Mouse (Mus musculus): ENCODE results near the gene Msi2.

Gene Msi2

DNA sequence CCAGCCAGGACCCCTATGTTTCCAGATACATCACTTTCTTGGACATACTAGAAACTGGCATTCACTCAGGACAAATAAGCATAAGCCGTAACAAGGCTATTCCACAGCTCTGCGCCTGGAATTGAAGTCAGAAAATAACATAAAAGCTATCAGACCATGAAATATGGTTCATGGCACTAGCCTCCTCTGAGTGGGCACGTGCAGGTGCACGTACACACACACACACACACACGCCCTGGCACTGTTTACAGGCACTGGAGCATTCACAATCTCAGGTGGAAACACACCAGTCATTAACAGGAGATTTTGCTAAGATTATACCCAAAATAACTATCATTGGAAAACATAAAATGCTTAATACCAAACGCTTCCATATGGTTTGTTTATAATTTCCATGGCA is 81.4 kb downstream of the Msi2 start:
- DNase-seq (ENCODE audit: low spot score in 2 of 2): no peak

DNA sequence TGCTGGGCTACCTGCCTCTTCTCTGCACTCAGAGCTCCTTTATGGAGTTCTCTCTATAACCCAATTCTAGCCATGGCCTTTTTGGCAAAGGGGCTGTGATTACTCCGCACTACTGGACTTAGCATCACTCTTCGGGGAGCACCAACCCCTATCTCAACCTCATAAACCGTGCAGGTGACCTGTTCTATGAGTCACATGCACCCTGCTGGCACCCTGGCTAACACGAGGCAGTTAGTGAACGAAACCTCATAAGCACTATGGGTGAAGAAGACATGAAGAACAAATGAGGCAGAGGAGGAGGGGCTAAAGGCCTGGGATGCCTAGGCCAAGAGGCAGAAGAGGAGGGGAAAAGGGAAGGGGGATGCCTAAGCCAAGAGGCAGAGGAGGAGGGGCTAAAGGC is 82.0 kb downstream of the Msi2 start:
- DNase-seq (ENCODE audit: low spot score in 2 of 2): no peak

DNA sequence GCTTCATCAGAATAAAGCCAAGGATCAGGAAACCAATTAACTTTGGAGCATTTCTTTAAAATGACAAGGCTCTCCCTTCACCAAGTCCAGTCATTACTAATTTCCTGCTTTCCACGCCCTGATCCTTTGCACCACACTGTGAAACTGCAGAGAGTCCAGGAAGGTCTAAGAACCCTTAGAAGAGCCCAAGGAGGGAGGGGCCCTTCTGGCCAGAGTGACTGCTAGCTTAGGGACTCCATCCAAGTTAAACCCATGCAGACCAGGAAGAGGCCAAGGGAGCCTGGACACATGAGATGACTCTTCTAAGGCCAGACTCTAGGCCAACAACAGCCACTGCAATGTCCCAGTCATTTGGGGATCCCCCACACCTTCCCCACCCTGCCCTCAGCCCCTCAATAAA is 83.7 kb downstream of the Msi2 start:
- DNase-seq (ENCODE audit: low spot score in 2 of 2): no peak

DNA sequence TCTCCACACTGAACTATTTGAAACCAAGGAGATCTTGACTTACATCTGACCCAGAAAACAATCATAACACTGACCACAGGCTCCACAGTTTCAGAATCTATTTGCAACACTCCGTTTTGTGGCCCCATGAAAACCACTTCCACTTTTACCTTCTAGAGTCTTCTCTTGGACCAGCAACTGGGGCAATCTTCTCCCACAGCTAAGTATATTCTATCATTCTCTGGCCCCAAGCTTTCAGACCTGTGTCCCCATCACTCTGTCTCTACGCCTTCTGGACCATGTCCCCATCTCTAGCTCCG is 86.4 kb downstream of the Msi2 start:
- DNase-seq (ENCODE audit: low spot score in 2 of 2): no peak

DNA sequence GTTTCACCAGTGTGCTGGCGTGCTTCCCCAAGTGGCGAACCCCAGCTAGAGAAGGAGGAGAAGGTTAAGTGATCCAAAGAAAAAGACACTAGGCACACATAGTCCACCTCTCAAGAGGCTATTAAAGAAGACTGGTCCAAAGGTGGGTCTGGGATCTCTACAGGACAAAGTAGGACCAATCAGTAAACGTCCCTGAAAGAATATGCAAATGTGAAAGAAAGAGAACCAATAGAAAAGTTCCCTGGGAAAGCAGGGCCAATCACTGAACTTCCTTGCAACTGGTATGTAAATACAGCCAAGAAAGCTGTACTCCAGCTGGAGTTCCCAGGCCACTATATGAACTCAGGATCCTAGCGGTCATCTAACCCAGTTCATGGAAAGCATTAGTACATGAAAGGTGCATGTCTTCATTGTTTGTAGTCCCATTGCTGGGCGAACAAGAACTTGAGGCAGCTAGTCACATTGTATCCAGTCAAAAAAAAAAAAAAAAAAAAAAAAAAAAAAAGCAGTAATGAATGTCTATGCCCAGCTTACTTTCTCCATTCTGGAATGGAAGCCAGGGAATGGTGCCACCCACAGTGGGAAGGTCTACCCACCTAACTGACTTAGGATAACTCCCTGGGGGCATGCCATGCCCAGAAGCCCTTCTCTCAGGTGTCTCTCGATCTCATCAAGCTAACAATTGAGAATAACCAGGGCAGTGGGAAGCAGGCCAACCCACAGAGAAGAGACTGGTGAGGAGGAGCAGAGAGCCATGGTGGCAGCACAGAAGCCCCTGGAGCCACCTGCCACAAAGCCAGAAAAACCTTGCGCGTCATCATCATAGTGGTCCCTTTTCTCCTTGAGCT is 87.0 kb downstream of the Msi2 start:
- no peak for DNase-seq (ENCODE audit: low spot score in 2 of 2)

DNA sequence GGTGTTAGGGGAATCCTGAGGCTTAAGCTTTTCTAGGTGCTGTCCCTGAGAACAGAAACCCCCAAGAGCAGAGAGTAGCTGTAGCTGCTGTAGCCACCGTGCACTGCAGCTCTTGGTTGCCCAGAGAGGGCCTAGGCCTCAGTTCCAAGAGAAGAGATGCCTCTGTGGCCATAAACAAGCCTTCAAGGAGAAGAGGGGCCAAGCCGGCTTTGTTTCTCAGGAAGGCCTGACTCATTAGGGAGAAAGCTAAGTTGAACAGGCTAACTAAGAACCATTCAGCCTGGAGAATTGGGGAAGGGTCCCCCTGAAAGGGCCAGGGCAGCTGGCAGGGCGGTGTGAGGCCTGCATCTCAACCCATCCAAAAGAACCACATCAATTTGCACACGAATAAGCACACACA is 88.7 kb downstream of the Msi2 start:
- DNase-seq (ENCODE audit: low spot score in 2 of 2): no peak

DNA sequence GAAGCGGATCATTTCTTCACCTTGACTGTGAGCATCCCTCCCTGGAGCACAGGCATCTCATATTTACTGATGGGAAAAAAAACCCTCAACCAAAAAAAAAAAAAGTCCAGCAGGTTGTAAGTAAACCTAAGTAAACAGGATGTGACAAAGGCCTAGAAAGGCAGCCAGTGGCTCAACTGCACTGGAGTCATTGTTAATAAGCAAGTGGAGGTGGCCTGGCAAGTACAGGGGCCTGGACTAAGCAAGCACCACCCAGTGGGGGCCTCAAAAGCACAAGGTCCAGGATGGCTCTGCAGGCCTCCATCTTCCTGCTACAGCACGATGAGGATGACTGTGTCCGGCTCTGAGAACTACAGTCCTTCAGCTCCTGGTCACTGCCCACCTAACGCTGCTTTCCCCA is 89.1 kb downstream of the Msi2 start:
- no peak for DNase-seq (ENCODE audit: low spot score in 2 of 2)

DNA sequence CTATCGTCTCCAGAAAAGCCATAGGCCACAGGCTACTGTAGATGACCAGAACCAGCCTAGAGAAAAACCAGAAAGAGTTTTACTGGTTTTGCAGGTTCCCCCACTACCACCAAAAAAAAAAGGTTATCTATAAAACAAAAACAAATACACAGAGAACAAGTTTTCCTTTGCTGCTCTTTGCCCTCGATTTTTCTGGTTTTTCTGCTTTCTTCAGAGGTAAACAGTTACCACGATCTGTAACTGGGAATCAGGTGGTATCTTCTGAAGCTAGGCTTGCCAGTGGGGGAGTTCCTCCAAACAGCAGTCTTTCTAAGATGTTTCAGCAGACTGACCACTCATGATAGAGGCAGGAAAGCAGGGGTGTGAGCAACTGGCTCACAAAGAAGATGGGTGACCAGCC is 89.6 kb downstream of the Msi2 start:
- no peak for DNase-seq (ENCODE audit: low spot score in 2 of 2)

DNA sequence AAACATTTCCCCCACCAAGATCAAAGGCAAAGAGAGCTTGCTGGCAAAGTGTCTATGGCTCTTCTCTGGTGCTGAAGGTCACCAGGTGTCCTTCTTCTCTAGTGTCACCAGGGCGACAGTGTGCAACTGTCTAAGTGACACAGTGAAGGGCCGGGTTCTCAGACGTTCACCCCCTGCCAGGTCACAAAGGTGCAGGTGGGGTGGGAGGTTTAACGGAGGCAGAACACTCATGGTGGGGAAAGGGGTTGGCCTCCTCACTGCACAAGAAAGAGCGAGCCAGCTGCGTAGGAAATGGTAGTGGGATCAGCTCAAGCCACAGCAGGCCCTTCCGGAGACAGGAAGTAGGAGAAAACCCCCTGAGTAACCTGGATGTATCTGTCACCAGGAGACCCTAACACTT is 91.0 kb downstream of the Msi2 start:
- no peak for DNase-seq (ENCODE audit: low spot score in 2 of 2)

DNA sequence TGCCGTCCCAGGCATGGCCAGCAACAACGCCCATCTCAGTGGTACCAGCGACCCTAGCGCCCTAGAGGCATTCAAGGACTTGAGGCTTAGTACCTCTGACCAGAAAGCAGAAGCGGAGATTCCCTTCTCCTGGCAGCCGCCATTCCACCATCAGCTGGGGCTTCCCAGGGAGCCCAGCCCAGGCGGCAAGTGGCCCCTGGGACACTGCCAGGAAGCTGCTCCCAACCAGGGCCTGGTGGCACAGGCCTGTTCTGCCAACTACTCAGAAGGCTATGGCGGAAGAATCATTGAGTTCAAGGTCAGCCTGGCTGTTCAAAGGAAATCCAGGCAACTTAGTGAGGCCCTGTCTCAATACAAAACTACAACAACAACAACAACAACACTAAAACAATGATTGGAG is 91.7 kb downstream of the Msi2 start:
- DNase-seq (ENCODE audit: low spot score in 2 of 2): no peak

DNA sequence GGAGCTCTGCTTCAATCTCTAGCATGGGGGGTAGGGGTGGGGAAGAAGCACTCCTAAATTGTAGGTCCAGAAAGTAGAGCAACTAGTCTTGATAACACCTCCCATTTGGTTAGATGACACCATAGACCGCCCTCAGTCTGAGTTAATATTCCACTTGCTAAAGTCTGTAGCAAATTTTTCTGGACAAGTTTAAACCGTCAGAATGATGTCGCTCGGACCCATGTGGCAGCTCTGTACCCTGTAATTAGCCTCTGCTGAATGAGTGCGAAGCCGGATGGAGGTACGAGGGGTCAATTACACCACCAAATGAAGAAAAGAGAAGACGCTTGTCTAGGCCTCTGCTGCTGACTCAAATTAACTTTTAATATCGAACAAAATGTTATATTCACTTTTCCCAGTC is 92.3 kb downstream of the Msi2 start:
- no peak for DNase-seq (ENCODE audit: low spot score in 2 of 2)

DNA sequence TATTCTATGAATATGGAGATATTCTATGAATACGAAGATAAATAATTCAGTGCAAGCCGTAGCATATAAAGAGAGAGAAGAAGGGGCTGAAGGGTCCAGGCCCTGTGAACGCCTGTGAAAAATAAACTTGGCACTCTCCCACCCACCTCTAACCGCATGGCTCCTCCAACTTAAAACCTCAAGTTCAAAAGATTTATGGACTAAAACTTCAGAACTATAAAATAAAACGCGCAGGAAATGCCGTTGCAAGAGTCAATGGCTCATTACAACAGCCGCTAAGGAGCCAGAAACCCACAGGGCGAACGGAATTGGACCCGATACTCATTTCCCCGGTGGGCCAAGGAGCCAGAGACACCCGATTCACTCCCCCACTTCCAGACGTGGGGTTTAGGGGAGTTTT is 93.2 kb downstream of the Msi2 start:
- no peak for DNase-seq (ENCODE audit: low spot score in 2 of 2)

DNA sequence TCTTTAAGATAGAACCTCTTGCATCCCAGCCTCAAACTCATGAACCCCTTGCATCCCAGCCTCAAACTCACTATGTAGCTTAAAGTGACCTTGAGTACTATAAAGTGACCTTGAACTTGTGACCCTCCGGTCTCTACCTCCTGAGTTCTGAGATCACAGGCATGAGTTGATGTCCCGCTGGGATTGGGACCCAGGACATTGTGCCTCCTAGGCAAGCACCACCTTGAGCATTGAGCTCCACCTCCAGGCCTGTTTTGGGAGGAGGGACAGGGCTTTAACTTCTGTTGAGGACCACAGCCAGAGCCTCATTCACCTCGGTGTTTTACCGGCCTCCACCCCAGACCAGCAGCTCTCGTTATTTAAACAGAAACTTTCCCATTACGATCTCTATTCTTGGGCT is 93.7 kb downstream of the Msi2 start:
- DNase-seq (ENCODE audit: low spot score in 2 of 2): no peak

DNA sequence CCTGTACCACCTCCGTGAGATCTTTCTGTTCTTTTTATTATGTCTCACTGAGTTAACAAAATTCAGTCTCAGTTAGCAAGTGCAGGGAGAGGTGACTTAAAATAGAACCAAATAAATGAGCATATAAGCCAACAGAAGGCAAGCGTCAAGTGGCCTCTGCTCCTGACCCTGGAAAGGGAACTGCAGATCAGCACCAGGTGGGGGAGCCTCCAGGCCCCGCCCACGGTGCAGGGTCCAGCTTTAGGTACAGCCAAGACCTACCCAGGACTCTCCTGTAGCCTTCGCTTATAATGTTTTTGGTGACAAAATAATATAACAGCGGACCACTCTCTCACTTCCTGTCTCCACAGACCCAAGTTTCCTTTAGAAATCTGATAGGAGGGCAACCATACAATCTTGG is 94.6 kb downstream of the Msi2 start:
- no peak for DNase-seq (ENCODE audit: low spot score in 2 of 2)

DNA sequence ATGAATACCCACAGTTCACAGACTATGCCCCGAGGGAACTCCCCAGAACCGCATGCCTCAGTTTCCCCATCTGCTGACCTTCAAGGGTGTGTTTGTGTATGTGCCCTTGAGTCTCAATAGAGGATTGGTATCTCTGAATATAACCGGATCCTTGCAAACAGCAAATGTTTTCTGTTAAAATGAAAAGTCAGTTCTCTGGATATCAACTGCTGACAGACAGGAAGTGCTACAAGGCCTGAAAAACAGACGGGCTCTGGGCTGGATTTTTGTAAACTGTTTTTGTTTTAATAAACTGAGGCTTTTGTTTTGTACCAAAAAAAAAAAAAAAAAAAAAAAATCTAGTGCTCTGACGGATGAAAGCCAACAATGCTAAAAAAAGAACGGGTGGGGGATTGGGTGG is 95.8 kb downstream of the Msi2 start:
- DNase-seq (ENCODE audit: low spot score in 2 of 2): no peak

DNA sequence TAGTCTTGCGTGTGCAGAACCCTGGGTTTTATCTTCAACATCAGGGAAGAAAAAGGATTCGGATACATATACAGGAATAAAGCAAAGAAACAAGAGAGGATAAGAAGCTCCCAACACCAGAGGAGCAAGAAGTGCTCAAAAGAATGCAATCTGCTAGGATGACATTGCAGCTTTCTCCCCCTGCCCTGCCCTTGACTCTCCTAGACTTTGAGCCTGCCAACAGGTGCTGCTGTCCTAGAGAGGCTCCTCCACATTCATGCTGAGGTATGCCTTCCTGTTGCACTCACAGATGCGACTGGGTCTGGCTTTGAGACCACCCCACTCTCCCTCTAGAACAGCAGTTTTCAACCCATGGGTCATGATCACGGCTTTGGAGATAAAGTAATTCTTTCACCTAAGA is 96.5 kb downstream of the Msi2 start:
- no peak for DNase-seq (ENCODE audit: low spot score in 2 of 2)

DNA sequence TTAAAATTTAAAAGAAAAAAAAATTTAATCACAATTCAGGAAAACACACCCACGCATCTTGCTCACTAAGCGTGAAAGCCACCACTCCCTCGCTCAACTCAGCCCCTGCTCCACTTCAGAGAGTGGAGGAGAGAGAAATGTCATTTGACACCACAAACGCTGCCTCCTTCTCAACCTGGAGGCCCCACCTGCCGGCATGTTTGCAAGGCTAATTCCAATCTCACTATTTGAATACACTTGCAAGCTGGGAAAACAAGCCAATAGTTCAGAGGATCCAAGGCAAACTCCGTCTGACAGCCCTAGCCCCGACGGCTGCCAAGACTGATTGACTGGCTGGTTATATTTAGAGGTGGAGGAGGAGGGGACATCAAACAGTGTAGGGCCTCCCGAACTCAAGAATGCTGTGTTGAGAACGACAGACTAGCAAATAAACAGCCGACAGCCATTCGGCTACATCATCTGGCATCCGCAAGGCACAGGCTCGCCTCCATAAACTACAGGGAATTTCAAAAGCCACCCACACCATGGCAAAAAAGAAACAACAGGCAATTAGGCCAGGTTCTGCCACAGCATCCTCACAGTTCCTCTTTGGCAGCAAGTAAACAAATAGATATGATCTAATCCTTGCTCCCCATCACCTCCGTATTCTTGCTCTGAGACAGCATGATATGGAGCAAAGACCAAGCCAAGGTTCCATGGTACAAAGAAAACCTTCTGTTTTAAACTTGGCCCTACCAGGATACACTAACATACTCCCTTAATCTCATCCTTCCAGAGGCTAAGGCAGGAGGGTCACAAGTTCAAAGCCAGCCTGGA is 97.9 kb downstream of the Msi2 start:
- no peak for DNase-seq (ENCODE audit: low spot score in 2 of 2)

DNA sequence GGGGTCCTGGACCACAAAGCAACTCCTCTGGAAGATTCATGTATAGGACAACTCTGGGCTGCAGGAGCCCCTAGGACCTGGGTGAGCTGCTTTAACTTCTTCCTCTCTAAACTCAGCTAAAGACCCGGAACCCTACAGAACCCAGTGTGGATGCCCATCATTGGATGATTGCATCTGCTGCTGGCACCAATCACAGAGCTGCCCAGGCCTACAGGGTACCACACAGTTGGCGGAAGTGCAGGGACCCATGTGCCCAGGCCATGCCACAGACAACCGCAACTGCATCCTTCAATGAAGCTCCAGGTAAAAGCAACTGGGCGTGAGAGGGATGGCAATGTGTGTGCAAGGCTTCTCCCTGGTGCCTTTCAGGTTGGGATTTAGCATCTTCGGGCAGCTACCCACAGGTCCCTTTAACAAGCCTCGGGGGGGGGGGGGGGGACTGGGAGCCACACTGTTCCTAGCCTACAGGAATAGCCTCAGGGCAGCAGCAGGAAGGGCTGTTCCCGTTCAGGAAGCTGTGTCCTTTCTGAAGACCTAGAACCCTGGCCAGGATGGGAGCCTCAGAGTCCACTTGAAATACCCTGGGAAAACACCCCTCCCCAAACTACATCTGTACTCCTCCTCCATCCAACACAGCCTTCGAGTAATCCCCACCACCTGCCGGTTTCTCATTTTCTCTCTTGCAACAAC is 98.7 kb downstream of the Msi2 start:
- DNase-seq (ENCODE audit: low spot score in 2 of 2): no peak

DNA sequence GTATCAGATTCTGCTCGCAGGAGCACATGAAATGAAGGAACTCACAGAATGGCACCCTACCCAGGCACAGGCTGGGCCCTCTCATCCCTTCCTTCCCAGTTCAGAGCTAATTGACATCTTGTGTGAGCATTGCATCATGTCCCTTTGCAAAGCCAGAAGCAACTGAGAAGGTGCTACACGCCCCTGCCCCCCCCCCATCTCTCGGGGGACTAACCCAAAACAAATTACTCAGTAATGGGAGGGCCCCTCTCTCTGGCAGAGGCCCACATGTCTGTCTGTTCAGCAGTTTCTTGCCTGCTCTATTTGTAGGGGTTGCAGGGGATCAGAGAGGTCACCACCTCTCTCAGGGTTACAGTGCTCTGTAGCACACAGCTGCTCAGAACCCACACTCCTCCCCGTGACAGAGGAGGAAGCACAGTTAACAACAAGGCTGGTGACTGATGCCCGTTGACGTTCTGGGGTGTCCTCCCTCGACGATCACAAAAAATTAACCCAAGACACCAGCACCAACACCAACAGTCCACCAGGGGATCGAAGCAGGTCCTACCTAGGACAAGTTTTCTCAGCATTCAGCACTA is 99.5 kb downstream of the Msi2 start:
- DNase-seq (ENCODE audit: low spot score in 2 of 2): peak; percentile 38 to 69

DNA sequence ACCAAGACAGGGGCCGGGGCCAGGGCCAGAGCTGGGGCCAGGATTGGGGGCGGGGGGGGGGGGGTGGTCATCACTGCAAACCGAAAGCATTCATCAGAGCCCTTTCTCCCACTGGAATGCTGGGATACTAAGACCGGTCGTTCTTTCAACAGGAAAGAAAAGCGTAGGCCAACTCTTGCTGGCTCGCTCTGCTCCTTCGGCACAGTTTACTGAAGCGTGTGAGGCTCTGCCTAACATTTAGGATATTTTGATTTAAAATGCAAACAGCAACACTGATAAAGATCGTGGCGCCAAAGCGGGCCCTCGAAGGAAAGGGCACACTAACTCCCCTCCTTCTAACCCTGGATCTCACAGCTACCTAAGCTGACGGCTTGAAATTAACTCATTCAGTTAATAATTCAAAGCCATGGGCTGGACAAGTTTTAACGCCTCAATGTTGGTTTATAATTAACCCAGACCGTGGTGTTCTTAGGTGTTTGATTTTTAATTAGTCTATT is 100.3 kb downstream of the Msi2 start:
- DNase-seq (ENCODE audit: low spot score in 2 of 2): no peak

DNA sequence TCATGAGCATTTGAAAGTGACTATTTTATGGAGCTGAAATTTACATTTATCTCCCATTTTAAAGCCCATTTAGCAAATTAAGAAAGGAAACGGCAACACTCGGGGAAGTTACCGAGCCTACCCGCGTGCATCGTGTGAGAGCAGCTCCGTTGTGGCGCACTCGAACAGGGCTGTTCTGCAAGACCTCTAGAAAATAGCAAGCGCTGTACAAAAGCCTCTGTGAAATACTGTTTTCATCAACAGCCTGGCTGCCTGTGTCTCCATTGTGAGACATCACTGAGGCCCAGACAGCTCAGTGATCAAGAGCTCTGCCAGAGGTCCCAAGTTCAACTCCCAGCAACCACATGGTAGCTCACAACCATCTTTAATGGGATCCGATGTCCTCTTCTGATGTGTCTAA is 100.9 kb downstream of the Msi2 start:
- no peak for DNase-seq (ENCODE audit: low spot score in 2 of 2)

DNA sequence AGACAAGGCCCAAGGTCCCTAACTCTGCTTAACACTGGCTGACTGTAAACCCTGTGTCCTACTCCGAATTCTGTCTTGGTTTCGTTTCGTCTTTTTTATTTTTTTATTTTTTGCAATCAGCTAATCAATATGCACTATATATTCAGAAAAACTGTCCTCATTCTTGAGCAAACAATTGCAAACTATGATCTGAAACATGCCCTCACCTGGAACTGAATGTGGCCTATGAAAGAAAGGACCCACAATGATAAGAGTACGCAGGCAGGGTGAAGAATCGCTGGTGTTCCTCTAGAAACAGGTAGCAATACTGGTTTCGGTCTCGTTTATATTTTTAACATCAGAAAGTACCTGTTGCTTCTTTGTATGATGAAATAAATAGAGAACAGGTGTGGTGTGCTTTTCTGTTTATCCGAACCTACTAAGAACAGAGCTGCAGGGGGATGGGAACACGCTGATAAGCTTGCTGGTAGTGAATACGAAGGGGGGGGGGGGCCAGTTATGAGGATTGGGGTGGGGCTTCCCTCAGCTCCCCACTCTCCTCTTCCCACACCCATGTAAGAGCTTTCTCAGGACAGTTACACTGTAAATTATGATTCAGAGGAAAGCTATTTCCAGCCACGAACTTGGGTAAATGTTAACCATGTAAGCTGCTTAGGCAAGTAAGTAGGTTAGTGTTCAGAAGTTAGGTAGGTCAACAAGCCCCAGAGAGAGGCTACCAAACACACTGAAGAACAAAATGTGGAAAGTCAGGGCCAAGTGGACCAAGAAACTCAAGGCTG is 103.6 kb downstream of the Msi2 start:
- DNase-seq (ENCODE audit: low spot score in 2 of 2): no peak

Data from spleen, postnatal 14 days (tissue).